Mouse (Mus musculus): ENCODE results near the gene Abhd12b. TPM values are rescaled to one million over a fixed set of nuclear protein-coding genes. Genes with fewer than 3 reads are reported as not detected.

Gene Abhd12b
- polyA plus RNA-seq, 1 experiment from 2014 or later, result 0.13 TPM

- no peak for ATAC-seq (ENCODE audit: low read depth)
Measured at GRCm38 (mm10) chr12:70117146-70117545, 36.8 kb upstream of the Abhd12b start.

DNA sequence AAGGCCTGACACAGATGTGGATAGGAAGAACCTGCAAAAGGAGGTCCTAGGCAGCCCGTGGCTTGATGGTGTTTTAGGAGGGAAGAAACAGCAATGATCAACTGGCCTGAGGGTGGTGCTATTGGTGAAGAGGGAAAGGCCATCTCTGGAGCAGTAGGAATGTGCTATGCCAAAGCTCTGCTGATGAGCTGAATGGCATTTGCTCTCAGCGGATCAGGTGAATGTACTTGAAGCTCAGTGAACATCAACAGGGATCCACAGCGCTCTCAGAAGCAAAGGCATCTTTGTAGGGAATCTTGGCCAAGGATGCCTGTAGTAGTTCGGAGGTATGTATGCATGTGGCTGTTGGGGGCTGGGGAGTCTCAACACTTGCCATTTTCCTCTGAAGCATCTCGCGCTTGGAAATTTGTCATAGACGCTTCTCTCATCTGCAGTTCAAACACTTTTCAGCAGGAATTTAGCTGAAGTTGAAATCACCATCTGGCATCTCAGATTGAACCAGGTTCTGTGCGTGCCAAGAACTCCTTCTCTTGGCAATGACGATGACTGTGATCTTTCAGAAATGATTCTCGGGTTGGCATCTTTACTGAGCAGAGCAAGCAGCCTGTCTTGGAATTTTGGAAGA, 35.1 kb upstream of the Abhd12b start:
- H3K27ac ChIP-seq (replicated peaks), result no peak overlapping the region
- no peaks in the 10 kb centered on the region for H3K9me3 ChIP-seq
- no peaks in the 10 kb centered on the region for H3K36me3 ChIP-seq
- WGBS, result 91% methylated on average over 10 of the region's 10 CpGs
- no peak overlapping the region for H3K4me3 ChIP-seq
- H3K4me1 ChIP-seq (replicated peaks), result no peaks in the 10 kb centered on the region
- ATAC-seq (ENCODE audit: low read depth), result no peak
- no peaks in the 10 kb centered on the region for H3K27me3 ChIP-seq
- H3K9ac ChIP-seq, result no peak overlapping the region
- H3K4me2 ChIP-seq, result no peak overlapping the region

More at GRCm38 (mm10) chr12:70117146-70117545, 36.8 kb upstream of the Abhd12b start:
- H3K4me2 ChIP-seq, result no peak overlapping the region
- H3K27me3 ChIP-seq, result no peaks in the 10 kb centered on the region
- H3K36me3 ChIP-seq, result no peaks in the 10 kb centered on the region
- peaks cover 8% of the 10 kb centered on the region for H3K4me1 ChIP-seq (replicated peaks)
- H3K4me3 ChIP-seq, result no peak overlapping the region
- WGBS, result 91% methylated on average over 10 of the region's 10 CpGs
- no peaks in the 10 kb centered on the region for H3K9me3 ChIP-seq
- H3K27ac ChIP-seq (replicated peaks), result no peak overlapping the region
- no peak overlapping the region for H3K9ac ChIP-seq

GRCm38 (mm10) chr12:70119552-70119951, 34.4 kb upstream of the Abhd12b start:
- WGBS, result 79% methylated on average over 2 of the region's 2 CpGs
- no peak overlapping the region for H3K9ac ChIP-seq
- no peak overlapping the region for H3K4me2 ChIP-seq
- H3K27ac ChIP-seq (replicated peaks), result no peak overlapping the region
- no peaks in the 10 kb centered on the region for H3K9me3 ChIP-seq
- ATAC-seq (ENCODE audit: low read depth), result no peak
- no peaks in the 10 kb centered on the region for H3K36me3 ChIP-seq
- no peaks in the 10 kb centered on the region for H3K27me3 ChIP-seq
- H3K4me1 ChIP-seq (replicated peaks), result no peaks in the 10 kb centered on the region
- no peak overlapping the region for H3K4me3 ChIP-seq

GRCm38 (mm10) chr12:70126626-70127025, 27.3 kb upstream of the Abhd12b start:
- no peak overlapping the region for H3K4me3 ChIP-seq
- H3K9ac ChIP-seq, result no peak overlapping the region
- no peak for ATAC-seq (ENCODE audit: low read depth)
- no peaks in the 10 kb centered on the region for H3K27me3 ChIP-seq
- H3K9me3 ChIP-seq, result no peaks in the 10 kb centered on the region
- peaks cover 10% of the 10 kb centered on the region for H3K4me1 ChIP-seq (replicated peaks)
- H3K27ac ChIP-seq (replicated peaks), result no peak overlapping the region
- no peak overlapping the region for H3K4me2 ChIP-seq
- 88% methylated on average over 4 of the region's 4 CpGs for WGBS
- H3K36me3 ChIP-seq, result no peaks in the 10 kb centered on the region

- Histone ChIP-seq H3K4me3 (no peak overlapping the region), H3K4me1 (replicated peaks) (peaks cover 10% of the 10 kb centered on the region), H3K27ac (replicated peaks) (no peak overlapping the region), H3K36me3 (no peaks in the 10 kb centered on the region), H3K27me3 (no peaks in the 10 kb centered on the region), H3K9ac (no peak overlapping the region), H3K9me3 (no peaks in the 10 kb centered on the region), H3K4me2 (no peak overlapping the region)
- no peak for ATAC-seq (ENCODE audit: low read depth)
- WGBS, result 56% methylated on average over 5 of the region's 5 CpGs
Measured at GRCm38 (mm10) chr12:70129105-70129504, 24.8 kb upstream of the Abhd12b start.

- peak overlapping the region; percentile 45 for H3K9ac ChIP-seq
- no peaks in the 10 kb centered on the region for H3K36me3 ChIP-seq
- H3K9me3 ChIP-seq, result no peaks in the 10 kb centered on the region
- H3K4me2 ChIP-seq, result peak overlapping the region; percentile 49
- H3K27ac ChIP-seq (replicated peaks), result peak overlapping the region; percentile 46
- H3K4me1 ChIP-seq (replicated peaks), result peaks cover 10% of the 10 kb centered on the region
- ATAC-seq (ENCODE audit: low read depth), result 0 out of 2 replicates have a peak, but pooled peaks have one; percentile 21
- H3K4me3 ChIP-seq, result peak overlapping the region; percentile 11; the same call in 1 of the 2 replicates
- WGBS, result 34% methylated on average over 20 of the region's 20 CpGs
- no peaks in the 10 kb centered on the region for H3K27me3 ChIP-seq
Measured at GRCm38 (mm10) chr12:70131042-70131675, 22.8 kb upstream of the Abhd12b start.

GRCm38 (mm10) chr12:70134627-70135235, 19.2 kb upstream of the Abhd12b start:
- H3K36me3 ChIP-seq, result no peaks in the 10 kb centered on the region
- H3K27me3 ChIP-seq, result no peaks in the 10 kb centered on the region
- no peak for ATAC-seq (ENCODE audit: low read depth)
- H3K4me3 ChIP-seq, result no peak overlapping the region
- no peak overlapping the region for H3K9ac ChIP-seq
- no peak overlapping the region for H3K4me2 ChIP-seq
- H3K27ac ChIP-seq (replicated peaks), result no peak overlapping the region
- no peaks in the 10 kb centered on the region for H3K9me3 ChIP-seq
- WGBS, result 90% methylated on average over 20 of the region's 20 CpGs
- peaks cover 22% of the 10 kb centered on the region for H3K4me1 ChIP-seq (replicated peaks)

DNA sequence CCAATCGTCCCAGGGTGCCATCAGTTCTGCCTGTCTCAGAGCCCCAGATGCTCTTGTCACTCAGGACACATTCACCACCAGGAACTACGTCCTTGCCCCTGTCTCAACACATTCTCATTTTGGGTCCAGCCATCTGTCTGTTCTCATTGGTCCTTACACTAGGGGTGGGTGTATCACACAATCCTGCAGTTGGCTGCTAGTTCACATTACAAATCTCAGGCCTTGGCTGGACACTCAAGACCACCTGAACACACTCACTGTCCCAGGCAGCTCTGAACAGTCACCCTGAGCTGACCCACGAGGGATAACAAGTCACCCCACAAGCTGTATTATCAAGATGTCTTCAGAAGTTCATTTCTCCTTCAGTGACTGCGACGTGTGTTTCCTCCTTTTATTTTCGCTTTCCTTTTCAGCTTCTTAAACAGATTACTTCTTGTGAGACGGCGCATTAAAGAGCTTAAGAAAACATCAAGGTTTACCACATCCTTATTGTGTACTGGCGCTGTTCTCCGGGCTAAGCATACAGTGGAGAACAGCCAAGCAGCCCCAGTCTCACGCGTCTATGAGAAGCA, 17.7 kb upstream of the Abhd12b start:
- Histone ChIP-seq H3K4me3 (no peak overlapping the region), H3K36me3 (no peaks in the 10 kb centered on the region), H3K9me3 (no peaks in the 10 kb centered on the region), H3K9ac (no peak overlapping the region), H3K4me2 (no peak overlapping the region), H3K4me1 (replicated peaks) (peaks cover 15% of the 10 kb centered on the region), H3K27ac (replicated peaks) (no peak overlapping the region), H3K27me3 (no peaks in the 10 kb centered on the region)
- ATAC-seq (ENCODE audit: low read depth), result no peak
- WGBS, result 56% methylated on average over 12 of the region's 12 CpGs

GRCm38 (mm10) chr12:70137095-70137494, 16.8 kb upstream of the Abhd12b start:
- no peaks in the 10 kb centered on the region for H3K36me3 ChIP-seq
- WGBS, result 59% methylated on average over 4 of the region's 4 CpGs
- peak; percentile 63; the same call in 1 of the 2 replicates for ATAC-seq (ENCODE audit: low read depth)
- no peak overlapping the region for H3K27ac ChIP-seq (replicated peaks)
- H3K27me3 ChIP-seq, result no peaks in the 10 kb centered on the region
- no peak overlapping the region for H3K4me3 ChIP-seq
- H3K9ac ChIP-seq, result no peak overlapping the region
- no peak overlapping the region for H3K4me2 ChIP-seq
- peaks cover 12% of the 10 kb centered on the region for H3K4me1 ChIP-seq (replicated peaks)
- no peaks in the 10 kb centered on the region for H3K9me3 ChIP-seq

- no peak overlapping the region for H3K27ac ChIP-seq (replicated peaks)
- H3K9ac ChIP-seq, result no peak overlapping the region
- H3K4me3 ChIP-seq, result no peak overlapping the region
- H3K9me3 ChIP-seq, result no peaks in the 10 kb centered on the region
- peaks cover 12% of the 10 kb centered on the region for H3K4me1 ChIP-seq (replicated peaks)
- no peak overlapping the region for H3K4me2 ChIP-seq
- H3K27me3 ChIP-seq, result no peaks in the 10 kb centered on the region
- no peaks in the 10 kb centered on the region for H3K36me3 ChIP-seq
- ATAC-seq (ENCODE audit: low read depth), result no peak
- WGBS, result 83% methylated on average over 9 of the region's 9 CpGs
Measured at GRCm38 (mm10) chr12:70137626-70138025, 16.3 kb upstream of the Abhd12b start.

DNA sequence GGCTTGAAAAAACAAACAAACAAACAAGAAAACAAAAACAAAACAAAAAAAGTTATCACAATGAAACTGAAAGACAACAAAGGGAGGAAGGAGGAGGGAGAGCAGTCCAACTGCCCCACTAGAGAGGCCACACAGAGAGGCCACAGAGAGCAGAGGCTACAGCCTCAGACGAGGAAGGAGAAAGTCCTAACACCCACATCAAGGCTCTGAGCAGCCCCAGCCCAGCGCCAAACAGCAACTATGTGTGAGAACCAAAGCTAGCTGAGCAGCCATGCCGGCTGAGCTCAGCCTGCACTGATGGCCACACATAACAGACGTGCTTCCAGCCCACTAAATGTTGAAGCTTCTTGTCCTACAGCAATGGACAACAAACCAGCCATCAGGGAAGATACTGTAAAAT, 14.1 kb upstream of the Abhd12b start:
- WGBS, result 63% methylated on average over 4 of the region's 4 CpGs
- Histone ChIP-seq H3K9ac (no peak overlapping the region), H3K4me3 (no peak overlapping the region), H3K4me2 (no peak overlapping the region), H3K27ac (replicated peaks) (no peak overlapping the region), H3K36me3 (no peaks in the 10 kb centered on the region), H3K27me3 (no peaks in the 10 kb centered on the region), H3K9me3 (no peaks in the 10 kb centered on the region), H3K4me1 (replicated peaks) (peaks cover 16% of the 10 kb centered on the region)
- ATAC-seq (ENCODE audit: low read depth), result no peak

- WGBS, result 95% methylated on average over 5 of the region's 5 CpGs
- H3K9me3 ChIP-seq, result no peaks in the 10 kb centered on the region
Measured at GRCm38 (mm10) chr12:70140542-70140941, 13.4 kb upstream of the Abhd12b start.

More at GRCm38 (mm10) chr12:70140542-70140941, 13.4 kb upstream of the Abhd12b start:
- ATAC-seq (ENCODE audit: low read depth), result no peak
- Histone ChIP-seq H3K4me1 (replicated peaks) (peaks cover 16% of the 10 kb centered on the region), H3K27me3 (no peaks in the 10 kb centered on the region), H3K27ac (replicated peaks) (no peak overlapping the region), H3K36me3 (no peaks in the 10 kb centered on the region), H3K4me3 (no peak overlapping the region), H3K9ac (no peak overlapping the region), H3K4me2 (no peak overlapping the region)
